Mouse (Mus musculus) adrenal gland (tissue): ENCODE measurements around the gene Ccnjl.

Experiments
- intact Hi-C: fragments of 180-260 bp; cut with DNase I; formaldehyde crosslinking; loops from one replicate; pipeline ENCODE4 v1.15.1; 2025
- long read RNA-seq, 2 experiments: library from polyadenylated mRNA; unstranded; transcript quantifications; one replicate each; pipeline ENCODE4 v2.0.0; 2020; ENCODE audit warnings: borderline replicate concordance in 1 of 2; ENCODE audit not compliant: insufficient replicate concordance in 1 of 2

The Ccnjl gene
- long read RNA-seq, experiment 1, partial matches to known transcripts = 1 of 3 reads
- long read RNA-seq, experiment 1, other reads (novel, unspliced or antisense) = 1 of 3 reads
- long read RNA-seq, experiment 2, partial matches to known transcripts = 1 of 2 reads
- long read RNA-seq, experiment 2, other reads (novel, unspliced or antisense) = 0 of 2 reads

GRCm38 (mm10) chr11:43528683-43529499, at the start of gene Ccnjl:
Gene Ccnjl, plus strand, starts transcription at chr11:43528784.
- intact Hi-C loops = no loop called here

DNA sequence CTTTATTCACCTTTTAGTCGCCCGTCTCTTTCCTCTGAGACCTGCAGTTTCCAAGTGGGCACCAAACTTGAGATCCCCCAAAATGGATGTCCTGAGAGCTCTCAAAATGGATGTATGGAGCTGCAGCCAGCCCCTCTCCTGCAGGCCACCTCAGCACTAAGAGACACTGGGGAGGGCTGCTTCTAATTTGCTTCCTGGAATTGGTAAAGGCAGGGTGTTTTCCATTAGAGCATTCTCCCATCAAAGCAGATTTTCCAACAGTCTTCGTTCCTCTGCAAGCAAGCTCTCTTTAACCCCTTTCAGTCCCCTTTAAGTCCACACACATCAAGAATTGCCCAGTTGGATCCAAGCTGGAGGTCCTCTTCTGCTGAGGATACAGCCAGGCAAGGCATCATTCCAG, 49.2 kb upstream of the Ccnjl start:
- intact Hi-C loops = no loop called here

GRCm38 (mm10) chr11:43480561-43480960, 48.0 kb upstream of the Ccnjl start:
- intact Hi-C loops = no loop called here

DNA sequence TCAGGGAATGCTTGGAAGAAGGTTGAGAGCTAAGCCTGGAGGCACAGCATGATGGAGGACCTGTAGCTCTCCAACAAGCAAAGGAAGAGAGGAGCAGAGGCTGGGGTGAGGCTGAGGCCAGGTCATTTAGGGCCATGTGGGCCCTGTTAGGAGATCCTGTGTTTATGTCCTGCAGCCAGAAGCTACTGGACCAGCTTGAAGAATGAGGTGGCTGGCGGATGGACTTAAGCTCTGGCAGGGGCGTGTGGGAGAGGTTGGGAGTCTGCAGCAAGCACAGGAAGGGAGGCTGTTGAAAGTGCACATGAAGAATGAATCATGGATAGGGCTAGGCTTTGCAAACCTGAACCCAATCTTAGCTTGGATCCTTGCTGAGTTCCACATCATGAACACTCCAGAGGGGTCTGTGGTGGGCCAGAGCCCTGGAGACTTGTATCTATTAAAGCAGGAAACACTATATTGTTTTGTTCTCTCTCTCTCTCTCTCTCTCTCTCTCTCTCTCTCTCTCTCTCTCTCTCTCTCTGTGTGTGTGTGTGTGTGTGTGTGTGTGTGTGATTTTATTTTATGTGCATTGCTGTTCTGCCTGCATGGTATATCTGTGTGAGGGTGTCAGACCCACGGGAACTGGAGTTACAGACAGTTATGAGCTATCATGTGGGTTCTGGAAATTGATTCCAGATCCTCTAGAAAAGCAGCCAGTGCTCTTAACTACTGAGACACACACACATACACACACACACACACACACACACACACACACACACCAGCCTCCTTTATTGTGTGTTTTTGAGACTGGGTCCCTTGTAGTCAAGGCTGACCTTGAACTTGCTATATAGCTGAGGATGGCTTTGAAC, 46.7 kb upstream of the Ccnjl start:
- intact Hi-C loops = no loop called here

DNA sequence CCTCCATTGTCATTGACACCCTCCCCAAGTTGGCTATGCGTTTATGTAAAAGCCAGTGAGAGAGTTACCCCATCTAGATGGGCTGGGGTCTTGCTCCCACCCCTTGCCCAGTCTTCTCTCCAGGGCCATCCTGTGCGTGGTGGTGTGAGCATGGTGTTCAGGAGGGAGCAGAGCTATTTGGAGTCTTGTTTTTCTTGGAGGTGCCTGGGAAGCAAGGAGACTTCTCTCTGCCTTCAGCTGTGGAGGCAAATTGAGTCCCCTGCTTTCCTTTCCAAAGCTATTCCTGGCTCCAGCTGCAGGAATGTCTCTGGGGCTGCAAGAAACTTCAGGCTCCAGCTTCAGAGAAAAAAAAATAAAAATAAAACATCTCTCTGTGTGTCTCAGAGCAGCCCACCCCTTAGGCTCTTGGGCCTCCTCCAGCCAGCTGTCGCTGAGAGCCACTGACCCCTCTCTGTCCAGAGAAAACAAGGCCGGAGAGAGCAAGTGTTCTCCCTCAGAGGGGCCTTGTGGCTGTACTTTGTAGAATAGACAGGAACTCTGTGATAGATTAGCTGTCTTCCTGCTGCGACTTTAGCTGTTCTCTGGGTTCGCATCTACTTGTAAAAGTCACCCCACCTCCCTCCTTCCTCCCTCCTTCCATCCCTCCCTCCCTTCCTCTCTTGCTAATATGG, 45.3 kb upstream of the Ccnjl start:
- intact Hi-C loops = no loop called here

GRCm38 (mm10) chr11:43484057-43484456, 44.5 kb upstream of the Ccnjl start:
- intact Hi-C loops = no loop called here

DNA sequence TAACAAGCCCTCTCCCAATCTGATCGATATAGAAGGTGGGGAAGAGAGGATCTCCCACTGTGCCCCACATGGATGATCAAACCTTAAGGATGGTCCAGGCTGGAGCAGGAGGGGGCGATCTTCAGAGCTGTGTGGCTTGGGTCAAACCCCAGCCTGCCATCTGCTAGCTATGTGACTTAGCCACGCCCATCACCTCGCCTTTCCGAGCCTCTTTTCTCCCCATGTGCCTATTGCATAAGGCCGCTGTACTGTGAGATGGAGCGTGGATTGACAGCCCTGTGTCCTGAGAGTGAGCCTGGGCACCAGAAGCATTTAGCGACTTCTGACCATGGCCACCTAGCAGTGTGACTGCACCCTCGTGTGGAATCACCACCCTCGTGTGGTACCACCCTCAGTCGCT, 43.9 kb upstream of the Ccnjl start:
- intact Hi-C loops = no loop called here

GRCm38 (mm10) chr11:43485855-43486254, 42.7 kb upstream of the Ccnjl start:
- intact Hi-C loops = no loop called here

GRCm38 (mm10) chr11:43492663-43493062, 35.9 kb upstream of the Ccnjl start:
- intact Hi-C loops = loop anchor here (1.0 to 10.0 kb wide), 2 partner anchors 39 to 62 kb away; no protein-coding TSS in a partner anchor

GRCm38 (mm10) chr11:43493815-43494409, 34.7 kb upstream of the Ccnjl start:
- intact Hi-C loops = loop anchor here (2.0 to 10.0 kb wide), 3 partner anchors 61 to 119 kb away; partner anchors contain the start of gene 4933415A04Rik

DNA sequence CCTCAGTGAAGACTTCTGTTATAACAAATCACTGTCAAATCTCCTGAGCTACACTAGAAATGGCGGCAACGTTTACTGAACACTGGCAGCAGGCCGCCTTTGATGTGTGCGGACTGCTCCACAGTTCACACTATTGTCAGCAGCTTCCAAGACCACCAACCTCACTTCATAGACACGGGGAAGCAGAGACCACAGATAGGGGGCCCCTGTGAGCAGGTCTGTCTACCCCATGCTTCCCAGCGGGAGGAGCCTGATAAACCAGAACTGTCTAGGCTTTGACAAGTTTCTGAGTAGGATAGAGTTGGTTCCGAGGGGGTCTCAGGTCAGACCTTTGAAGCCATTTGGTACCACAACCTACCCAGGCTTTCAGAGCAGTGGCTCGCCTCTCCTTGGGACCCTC, 33.5 kb upstream of the Ccnjl start:
- intact Hi-C loops = loop anchor here (2.0 to 10.0 kb wide), 3 partner anchors 60 to 118 kb away; partner anchors contain the start of gene 4933415A04Rik

GRCm38 (mm10) chr11:43495532-43495931, 33.1 kb upstream of the Ccnjl start:
- intact Hi-C loops = loop anchor here (2.0 to 10.0 kb wide), 3 partner anchors 59 to 117 kb away; partner anchors contain the start of gene 4933415A04Rik

- intact Hi-C loops = no loop called here
Observed at GRCm38 (mm10) chr11:43501256-43501655, 27.3 kb upstream of the Ccnjl start.

GRCm38 (mm10) chr11:43505188-43505587, 23.4 kb upstream of the Ccnjl start:
- intact Hi-C loops = no loop called here

DNA sequence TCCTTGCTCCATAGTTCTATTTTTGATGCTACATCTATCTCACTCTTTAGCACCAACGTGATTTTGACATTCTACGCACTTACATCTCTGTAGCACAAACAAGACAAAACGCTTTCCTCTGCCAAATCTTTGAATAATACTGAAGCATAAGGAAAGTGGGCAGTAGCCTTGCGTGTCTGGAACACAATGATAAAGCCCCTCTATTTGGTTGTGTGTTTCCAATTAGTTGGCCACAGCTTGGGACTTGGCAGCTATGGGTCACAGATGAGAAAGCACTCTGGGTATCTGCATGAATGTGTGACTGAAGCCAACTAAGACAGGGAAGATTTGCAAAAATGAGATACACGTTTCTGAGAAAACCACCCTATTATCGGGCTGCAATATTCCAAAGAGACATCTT, 20.6 kb upstream of the Ccnjl start:
- intact Hi-C loops = no loop called here

DNA sequence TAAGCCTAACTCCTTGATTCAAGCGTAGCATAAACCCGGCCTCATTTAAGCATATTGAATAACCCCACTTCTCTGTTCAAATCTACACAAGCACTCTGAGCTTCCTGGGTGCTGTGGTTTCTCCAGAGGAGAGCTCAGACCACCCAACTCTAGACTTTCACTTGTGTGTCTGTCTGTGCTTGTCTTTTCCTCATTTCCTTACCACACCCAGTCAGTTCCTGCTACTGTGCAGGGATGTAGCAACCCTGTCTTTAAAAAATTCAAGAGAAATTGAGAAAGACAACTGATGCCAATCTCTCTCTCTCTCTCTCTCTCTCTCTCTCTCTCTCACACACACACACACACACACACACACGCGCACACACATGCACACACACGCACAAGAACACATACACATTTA, 18.7 kb upstream of the Ccnjl start:
- intact Hi-C loops = no loop called here

GRCm38 (mm10) chr11:43512661-43513190, 15.9 kb upstream of the Ccnjl start:
- intact Hi-C loops = no loop called here

- intact Hi-C loops = no loop called here
Observed at GRCm38 (mm10) chr11:43516344-43517021, 12.1 kb upstream of the Ccnjl start.

DNA sequence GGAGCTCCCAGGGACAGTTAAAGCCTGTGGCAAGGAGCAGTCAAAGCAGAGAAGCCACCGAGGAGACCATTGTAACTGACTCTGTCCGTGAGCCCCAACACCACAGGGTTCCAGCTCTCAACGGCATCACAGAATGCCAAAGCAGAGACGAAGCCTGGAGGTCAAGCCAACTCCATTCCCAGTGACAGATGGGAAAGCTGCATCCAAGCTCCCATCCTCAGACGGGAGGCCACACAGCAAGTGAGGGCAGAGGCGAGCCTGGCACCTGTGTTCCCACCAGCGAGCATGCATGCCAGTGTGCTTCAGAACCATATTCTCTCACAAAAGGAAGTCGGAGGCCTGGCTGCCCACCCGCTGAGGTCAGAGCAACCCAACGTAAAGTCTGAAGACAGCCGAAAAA, 10.9 kb upstream of the Ccnjl start:
- intact Hi-C loops = no loop called here

- intact Hi-C loops = no loop called here
Observed at GRCm38 (mm10) chr11:43518086-43518485, 10.5 kb upstream of the Ccnjl start.
